Mouse (Mus musculus) hindbrain, postnatal 0 days (tissue): ENCODE results near the gene Rhbdl2. TPM values are rescaled to one million over a fixed set of nuclear protein-coding genes. Genes with fewer than 3 reads are reported as not detected.

Experiments used
- ATAC-seq: fragments of 200-750 bp; cut with Nextera tagmentation; 2 replicates; pipeline ENCODE4 v1.8.0; 2017; ENCODE audit warnings: mild to moderate bottlenecking, moderate TSS enrichment, moderate library complexity
- DNase-seq: peaks from one replicate; pipeline ENCODE4 v3.0.0-alpha.2; 2015; ENCODE audit warnings: low spot score
- H3K27ac ChIP-seq: fragments of 300-500 bp; sonication (generic); 2 replicates; pipeline ENCODE4 v1.5.1; 2014; ENCODE audit warnings: mild to moderate bottlenecking
- H3K27me3 ChIP-seq: fragments of 300-500 bp; sonication (generic); 2 replicates; pipeline ENCODE4 v1.6.1; 2014; ENCODE audit warnings: low read length, mixed read lengths; ENCODE audit not compliant: insufficient read depth
- H3K36me3 ChIP-seq: fragments of 300-500 bp; sonication (generic); 2 replicates; pipeline ENCODE4 v1.6.1; 2014; ENCODE audit warnings: low read length, mixed read lengths; ENCODE audit not compliant: insufficient read depth
- H3K4me1 ChIP-seq: fragments of 300-500 bp; sonication (generic); 2 replicates; pipeline ENCODE4 v1.6.1; 2014; ENCODE audit warnings: antibody characterized with exemption, low read length, mixed read lengths; ENCODE audit not compliant: insufficient read depth
- H3K4me2 ChIP-seq: fragments of 300-500 bp; sonication (generic); 2 replicates; pipeline ENCODE4 v1.6.1; 2014; ENCODE audit warnings: low read depth, mild to moderate bottlenecking, low read length, moderate library complexity, mixed read lengths
- H3K4me3 ChIP-seq: fragments of 300-500 bp; sonication (generic); 2 replicates; pipeline ENCODE4 v1.5.1; 2014; ENCODE audit warnings: low read length
- H3K9ac ChIP-seq: fragments of 300-500 bp; sonication (generic); replicated peaks from 2 replicates; pipeline ENCODE4 v1.6.1; 2014; ENCODE audit warnings: mild to moderate bottlenecking, low read length, moderate library complexity, mixed read lengths
- H3K9me3 ChIP-seq: fragments of 300-500 bp; sonication (generic); 2 replicates; pipeline ENCODE4 v1.6.1; 2016; ENCODE audit warnings: low read length, mixed read lengths
- CTCF ChIP-seq: IDR thresholded peaks from 2 replicates; pipeline ENCODE4 v1.5.1; 2016; ENCODE audit warnings: antibody characterized with exemption, control low read depth, low read depth
- WGBS: fragments of 180-500 bp; shearing (Covaris S2); extraction: QIAGEN DNeasy Blood & Tissue Kit; methylation state at CpG from one replicate; pipeline ENCODE4 v1.1.7; 2014; 5-methylcytosine and 5-hydroxymethylcytosine counted together
- polyA plus RNA-seq: library from polyadenylated mRNA; unstranded; fragments of >200 nt; fragmentation: Nextera tagmentation; extraction: Ambion mirVana; gene quantifications from 2 replicates; pipeline ENCODE4 v1.2.1, GENCODE M21; 2015
- total RNA-seq: library from RNA; depleted of rRNA; stranded (reverse); fragments of >200 nt; gene quantifications from 2 replicates; pipeline ENCODE4 v1.2.3, GENCODE M21; 2014; rRNA removed

Gene Rhbdl2
- total and polyA plus RNA-seq, 2 experiments from 2014 or later = 1.5 to 1.8 TPM

- no peaks in the 10 kb centered on the region for H3K27me3 ChIP-seq
- no peaks in the 10 kb centered on the region for H3K4me1 ChIP-seq
- no peak for DNase-seq
- H3K9ac ChIP-seq = no peak overlapping the region
- H3K4me2 ChIP-seq = no peak overlapping the region
- no peaks in the 10 kb centered on the region for H3K36me3 ChIP-seq
- ATAC-seq = no peak
- WGBS = 51% methylated on average over 2 of the region's 2 CpGs
- TF ChIP-seq CTCF = no peak
- no peak overlapping the region for H3K4me3 ChIP-seq
- no peaks in the 10 kb centered on the region for H3K9me3 ChIP-seq
- no peak overlapping the region for H3K27ac ChIP-seq
These were observed 72.1 kb downstream of the Rhbdl2 start for GRCm38 (mm10) chr4:123859803-123860202.

GRCm38 (mm10) chr4:123860621-123861020 lies 72.9 kb downstream of the Rhbdl2 start:
- WGBS = 88% methylated on average over 5 of the region's 5 CpGs
- TF ChIP-seq CTCF = no peak
- no peak for ATAC-seq
- Histone ChIP-seq H3K27ac (no peak overlapping the region), H3K4me2 (no peak overlapping the region), H3K4me1 (no peaks in the 10 kb centered on the region), H3K9me3 (no peaks in the 10 kb centered on the region), H3K36me3 (no peaks in the 10 kb centered on the region), H3K27me3 (no peaks in the 10 kb centered on the region), H3K9ac (no peak overlapping the region), H3K4me3 (no peak overlapping the region)
- no peak for DNase-seq

Other genes starting within 250 kb of the Rhbdl2 start
- 243 and 269 TPM in 2 replicates for gene Macf1, start 103.5 kb upstream of the Rhbdl2 start, total RNA-seq
- 57.3 and 57.8 TPM in 2 replicates for gene Macf1, start 103.5 kb upstream of the Rhbdl2 start, polyA plus RNA-seq
- 107 and 129 TPM in 2 replicates for gene Ndufs5, start 69.7 kb upstream of the Rhbdl2 start, total RNA-seq
- 651 and 656 TPM in 2 replicates for gene Ndufs5, start 69.7 kb upstream of the Rhbdl2 start, polyA plus RNA-seq
- gene Akirin1, start 37.5 kb upstream of the Rhbdl2 start, total RNA-seq = 48.7 and 53.3 TPM in 2 replicates
- 80.6 and 82.7 TPM in 2 replicates for gene Akirin1, start 37.5 kb upstream of the Rhbdl2 start, polyA plus RNA-seq
- gene 4933427I04Rik, start 71.8 kb downstream of the Rhbdl2 start, total RNA-seq = not detected in 2 replicates
- 0.10 and 0.18 TPM in 2 replicates for gene 4933427I04Rik, start 71.8 kb downstream of the Rhbdl2 start, polyA plus RNA-seq
- gene Mycbp, start 117.0 kb downstream of the Rhbdl2 start, total RNA-seq = 4.4 and 8.1 TPM in 2 replicates
- 45.0 and 50.7 TPM in 2 replicates for gene Mycbp, start 117.0 kb downstream of the Rhbdl2 start, polyA plus RNA-seq
- 41.4 and 49.1 TPM in 2 replicates for gene Rragc, start 129.6 kb downstream of the Rhbdl2 start, total RNA-seq
- gene Rragc, start 129.6 kb downstream of the Rhbdl2 start, polyA plus RNA-seq = 39.7 and 42.3 TPM in 2 replicates
- not detected in 2 replicates for gene 4930535I16Rik, start 130.1 kb downstream of the Rhbdl2 start, total RNA-seq
- not detected in 2 replicates for gene 4930535I16Rik, start 130.1 kb downstream of the Rhbdl2 start, polyA plus RNA-seq